Mouse (Mus musculus) splenic B cell, adult 2 months (primary cell): ENCODE measurements around the gene Zbtb3.

ENCODE experiments used
- DNase-seq: peaks from one replicate; pipeline ENCODE4 v3.0.0-alpha.2; 2011; ENCODE audit warnings: low read depth, low spot score
- H3K27me3 ChIP-seq: 2 replicates; pipeline ENCODE4 v1.6.1; 2012; ENCODE audit warnings: mild to moderate bottlenecking, low read length, moderate library complexity, mixed read lengths; ENCODE audit not compliant: control insufficient read depth, poor library complexity, insufficient read depth, severe bottlenecking
- H3K36me3 ChIP-seq: 2 replicates; pipeline ENCODE4 v1.6.1; 2012; ENCODE audit warnings: mild to moderate bottlenecking, low read length, moderate library complexity, mixed read lengths; ENCODE audit not compliant: control insufficient read depth, poor library complexity, insufficient read depth, severe bottlenecking

The Zbtb3 gene

DNA sequence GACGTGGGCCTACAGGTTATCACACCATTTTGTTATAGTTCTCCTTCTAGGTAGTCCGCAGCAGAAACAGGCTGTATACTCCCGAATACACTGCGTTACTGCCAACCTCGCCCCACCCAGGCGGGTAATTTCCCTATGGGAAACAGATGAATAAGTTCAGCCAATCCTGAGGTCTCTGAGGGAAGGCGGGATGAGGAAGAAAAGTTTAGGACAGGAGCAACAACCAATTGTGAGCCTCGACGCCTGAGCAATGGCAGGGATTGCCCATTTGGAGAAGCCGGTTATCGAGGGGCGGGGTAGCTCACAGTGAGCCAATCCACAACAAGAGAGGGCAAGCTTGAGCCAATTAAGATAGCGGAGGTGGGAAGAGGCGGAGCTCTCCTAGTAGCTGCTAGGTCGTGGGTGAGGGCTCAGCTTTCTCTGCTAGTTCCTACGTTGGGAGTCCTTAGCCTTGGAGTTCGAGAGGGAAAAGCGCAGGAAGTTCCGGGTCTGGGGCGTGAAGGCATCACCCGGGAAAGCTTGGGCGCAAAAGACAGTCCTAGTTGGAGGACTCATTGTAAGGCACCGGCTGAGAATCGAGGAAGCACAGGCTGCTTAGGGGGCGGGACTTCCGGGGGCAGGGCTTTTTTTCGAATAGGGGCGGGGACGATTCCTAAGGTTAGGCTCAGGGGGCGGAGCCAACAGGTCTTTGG, at the start of gene Zbtb3:
Gene Zbtb3 (plus strand): TSS at position 426 of the 692 bp plus-strand sequence.
- DNase-seq = peak; percentile 97
- H3K27me3 ChIP-seq = no peaks in the 10 kb centered on the region

GRCm38 (mm10) chr19:8755652-8756051, 46.7 kb upstream of the Zbtb3 start:
- no peak for DNase-seq
- no peaks in the 10 kb centered on the region for H3K27me3 ChIP-seq
- peaks cover 3% of the 10 kb centered on the region for H3K36me3 ChIP-seq

More for the DNA sequence above, at the start of gene Zbtb3:
- H3K36me3 ChIP-seq = 0 out of 2 replicates have a peak, but pooled peaks cover under 1% of the 10 kb centered on the region

- peak; percentile 97 for DNase-seq
- H3K27me3 ChIP-seq = no peaks in the 10 kb centered on the region
Observed at GRCm38 (mm10) chr19:8756635-8757387, 45.5 kb upstream of the Zbtb3 start, which contains the start of gene Nxf1. Nxf1 (plus strand) TSS chr19:8757073.

DNA sequence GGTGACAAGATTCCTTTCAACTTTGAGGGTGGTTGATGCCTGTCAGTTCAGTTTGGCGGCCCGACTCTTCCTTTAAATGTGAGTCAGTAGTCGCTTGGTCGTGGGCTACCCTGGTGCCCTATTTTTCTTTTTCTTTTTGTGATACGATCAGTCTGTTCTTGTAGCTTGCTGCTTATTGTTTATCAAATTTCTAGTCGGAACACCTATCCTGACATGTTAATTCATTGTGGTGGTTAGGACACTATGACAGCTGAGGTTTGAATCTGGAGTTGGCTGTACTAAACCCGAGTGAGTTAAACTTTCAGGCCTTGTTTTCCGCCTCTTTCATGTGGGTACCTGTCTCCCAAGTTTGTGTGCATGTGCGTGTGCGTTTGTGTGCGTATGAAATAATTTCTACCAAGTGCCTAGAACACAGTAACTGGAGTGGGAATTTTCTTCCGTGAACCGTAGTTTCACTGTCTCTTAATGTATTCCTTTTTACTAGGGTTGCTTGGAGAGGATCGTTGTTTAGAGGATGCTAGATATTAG, 44.8 kb upstream of the Zbtb3 start:
- Histone ChIP-seq H3K36me3 (peaks cover 1% of the 10 kb centered on the region; the same call in 1 of the 2 replicates), H3K27me3 (no peaks in the 10 kb centered on the region)
- DNase-seq = no peak

More at GRCm38 (mm10) chr19:8756635-8757387, 45.5 kb upstream of the Zbtb3 start, which contains the start of gene Nxf1:
- H3K36me3 ChIP-seq = peaks cover 1% of the 10 kb centered on the region; the same call in 1 of the 2 replicates

- no peak for DNase-seq
- peaks cover 1% of the 10 kb centered on the region for H3K36me3 ChIP-seq
- no peaks in the 10 kb centered on the region for H3K27me3 ChIP-seq
Observed at GRCm38 (mm10) chr19:8758899-8759298, 43.5 kb upstream of the Zbtb3 start.

DNA sequence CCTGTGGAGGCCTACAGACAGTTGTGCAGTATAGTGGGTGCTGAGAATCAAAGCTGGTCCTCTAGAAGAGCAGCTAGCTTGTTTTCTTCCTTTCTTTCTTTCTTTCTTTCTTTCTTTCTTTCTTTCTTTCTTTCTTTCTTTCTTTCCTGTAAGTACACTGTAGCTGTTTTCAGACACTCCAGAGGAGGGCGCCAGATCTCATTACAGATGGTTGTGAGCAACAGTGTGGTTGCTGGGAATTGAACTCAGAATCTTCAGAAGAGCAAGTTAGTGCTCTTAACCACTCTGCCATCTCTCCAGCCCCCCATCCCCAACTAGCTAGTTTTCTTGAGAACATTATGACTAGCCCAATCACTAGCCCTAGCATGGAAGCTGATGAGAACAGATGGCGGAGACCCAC, 41.6 kb upstream of the Zbtb3 start:
- H3K27me3 ChIP-seq = no peaks in the 10 kb centered on the region
- H3K36me3 ChIP-seq = peaks cover 16% of the 10 kb centered on the region
- DNase-seq = no peak

DNA sequence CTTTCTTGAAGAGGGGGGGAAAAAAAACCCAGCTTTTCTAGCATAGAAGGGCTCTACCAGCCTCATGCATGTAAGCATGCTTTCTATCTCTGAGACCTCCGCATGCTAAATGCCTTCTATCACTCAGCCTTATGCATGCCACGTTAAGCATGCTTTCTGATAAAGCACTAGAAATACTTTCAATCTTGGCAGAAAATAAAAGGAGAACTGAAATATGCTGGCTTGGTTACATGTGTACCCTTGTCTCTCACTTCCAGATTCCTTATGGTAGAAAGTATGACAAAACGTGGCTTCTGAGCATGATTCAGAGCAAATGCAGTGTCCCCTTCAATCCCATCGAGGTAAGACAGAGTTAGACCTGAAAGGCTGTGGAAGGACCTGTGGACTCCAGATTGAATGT, 39.1 kb upstream of the Zbtb3 start:
- Histone ChIP-seq H3K36me3 (peaks cover 25% of the 10 kb centered on the region), H3K27me3 (no peaks in the 10 kb centered on the region)
- peak; percentile 17 for DNase-seq

DNA sequence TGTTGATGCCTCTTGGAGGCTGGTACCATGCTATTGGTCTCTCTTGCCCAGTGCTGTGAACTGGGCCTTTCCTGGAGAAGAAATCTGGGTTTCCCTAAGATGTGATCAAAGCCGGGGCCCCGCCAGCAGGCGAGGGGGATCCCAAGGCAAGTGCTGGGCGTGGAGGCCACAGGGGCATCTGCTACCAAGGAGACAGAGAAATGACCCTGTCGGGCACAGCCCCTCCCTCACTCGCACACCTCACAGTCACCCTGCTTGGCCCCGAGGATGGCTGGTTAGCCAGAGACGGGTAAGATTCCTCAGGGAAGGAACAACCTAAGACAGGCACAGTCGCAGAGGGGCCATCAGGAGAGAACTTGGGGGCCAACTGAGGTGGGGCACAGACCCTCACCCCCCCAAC, 36.8 kb upstream of the Zbtb3 start:
- Histone ChIP-seq H3K36me3 (peaks cover 26% of the 10 kb centered on the region), H3K27me3 (no peaks in the 10 kb centered on the region)
- no peak for DNase-seq

DNA sequence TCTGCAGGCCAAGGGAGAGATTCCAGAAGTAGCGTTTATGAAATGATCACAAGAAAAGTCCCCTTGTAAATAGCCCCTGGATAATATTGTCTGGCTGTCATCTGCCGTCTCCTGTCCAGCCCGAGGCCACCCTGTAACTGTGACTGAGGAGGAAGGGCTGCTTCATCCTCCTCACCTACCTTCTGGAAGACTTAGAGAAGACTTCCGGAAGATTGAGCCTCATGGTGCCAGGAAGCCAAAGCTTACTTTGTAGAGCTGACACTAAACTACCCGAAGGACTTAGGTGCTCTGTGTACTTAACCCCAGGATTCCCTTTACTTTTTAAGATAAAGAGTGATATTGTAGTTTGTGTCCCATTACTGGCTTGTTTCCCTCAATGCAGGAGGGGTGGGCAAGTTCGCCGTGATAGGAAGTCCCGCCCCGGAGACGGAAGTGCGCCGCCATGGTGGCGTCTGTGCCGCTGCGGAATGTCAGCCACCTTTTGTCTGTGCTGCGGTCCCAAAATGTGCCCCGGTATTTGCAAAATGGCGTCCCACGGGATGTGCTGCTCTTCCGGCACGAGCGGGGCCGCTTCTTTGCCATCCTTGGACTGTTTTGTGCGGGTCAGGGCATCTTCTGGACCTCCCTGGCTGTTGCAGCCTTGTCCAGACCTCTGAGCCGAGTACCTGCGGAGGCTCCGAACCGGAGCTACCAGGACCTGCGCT, 31.6 kb upstream of the Zbtb3 start, which contains the start of gene Tmem223:
Gene Tmem223 (plus strand): TSS at position 430 of the 704 bp plus-strand sequence.
- peak; percentile 84 for DNase-seq
- Histone ChIP-seq H3K27me3 (no peaks in the 10 kb centered on the region), H3K36me3 (peaks cover 10% of the 10 kb centered on the region; the same call in 1 of the 2 replicates)

GRCm38 (mm10) chr19:8772996-8773395, 29.4 kb upstream of the Zbtb3 start:
- no peak for DNase-seq
- H3K27me3 ChIP-seq = no peaks in the 10 kb centered on the region
- 0 out of 2 replicates have a peak, but pooled peaks cover 2% of the 10 kb centered on the region for H3K36me3 ChIP-seq

- Histone ChIP-seq H3K27me3 (no peaks in the 10 kb centered on the region), H3K36me3 (0 out of 2 replicates have a peak, but pooled peaks cover 2% of the 10 kb centered on the region)
- no peak for DNase-seq
Observed at GRCm38 (mm10) chr19:8773409-8773808, 28.9 kb upstream of the Zbtb3 start.

- H3K27me3 ChIP-seq = no peaks in the 10 kb centered on the region
- H3K36me3 ChIP-seq = no peaks in the 10 kb centered on the region
- DNase-seq = peak; percentile 96
Observed at GRCm38 (mm10) chr19:8774086-8774835, 28.1 kb upstream of the Zbtb3 start, which contains the start of gene Tmem179b. Tmem179b (minus strand) TSS chr19:8774467.

DNA sequence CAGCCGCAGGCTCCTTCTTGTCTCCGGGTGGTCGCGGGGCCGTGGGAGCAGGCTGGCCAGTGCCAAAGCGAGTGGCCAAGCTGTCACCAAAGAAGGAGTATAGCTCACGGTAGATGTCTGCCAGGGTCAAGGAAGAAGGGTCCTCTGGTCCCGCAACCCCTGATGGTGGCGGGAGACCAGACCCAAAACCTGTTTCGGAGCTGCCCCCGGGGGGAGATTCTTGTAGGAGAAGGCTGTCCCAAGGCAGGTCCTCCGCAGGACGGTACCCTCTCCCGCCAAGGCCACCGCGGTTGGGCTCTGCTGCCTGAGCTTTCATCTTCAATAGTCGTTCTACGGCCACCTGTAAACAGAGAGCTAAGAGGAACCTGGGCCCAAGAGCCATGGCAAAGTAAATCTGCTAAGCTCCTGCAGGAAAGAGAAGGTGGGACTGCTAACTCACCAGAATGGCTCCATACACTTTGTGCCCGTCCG, 27.4 kb upstream of the Zbtb3 start:
- no peaks in the 10 kb centered on the region for H3K27me3 ChIP-seq
- DNase-seq = no peak
- H3K36me3 ChIP-seq = no peaks in the 10 kb centered on the region
